Mouse (Mus musculus): ENCODE measurements around the gene Iqcf5. TPM values are rescaled to one million over a fixed set of nuclear protein-coding genes. Genes with fewer than 3 reads are reported as not detected.

Iqcf5 gene
- total and polyA plus RNA-seq, 2 experiments, result not detected

- Histone ChIP-seq H3K4me3 (ENCODE audit: insufficient read depth, low read depth, low read length) (peak overlapping the region; percentile 51), H3K27me3 (ENCODE audit: control insufficient read depth, insufficient read depth, low read length) (no peaks in the 10 kb centered on the region), H3K9ac (ENCODE audit: low read depth, low read length) (peak overlapping the region; percentile 62), H3K27ac (replicated peaks; ENCODE audit: insufficient read depth, low read depth, low read length) (peak overlapping the region; percentile 93), H3K79me2 (ENCODE audit: control insufficient read depth, insufficient read depth, low read length) (peaks cover 3% of the 10 kb centered on the region; the same call in 1 of the 2 replicates), H3K4me1 (ENCODE audit: control insufficient read depth, insufficient read depth, low read length) (peaks cover 14% of the 10 kb centered on the region), H3K36me3 (ENCODE audit: control insufficient read depth, insufficient read depth, low read length) (no peaks in the 10 kb centered on the region)
- TF ChIP-seq POLR2A (IDR thresholded peaks at IDR 0.05; ENCODE audit: extremely low read depth, insufficient read depth, low read length), result no peak
- no peak for TF ChIP-seq CTCF (IDR thresholded peaks at IDR 0.05; ENCODE audit: low read depth, low read length)
- WGBS, result 2% methylated on average over 16 of the region's 16 CpGs
- DNase-seq (ENCODE audit: extremely low read depth, low read depth, low spot score), result peak; percentile 92
Observed at GRCm38 (mm10) chr9:106476002-106476923, 38.1 kb upstream of the Iqcf5 start.

- Histone ChIP-seq H3K9ac (ENCODE audit: low read depth, low read length) (peak within 1 kb of the TSS; percentile 62), H3K4me1 (ENCODE audit: control insufficient read depth, insufficient read depth, low read length) (peaks cover 14% of the 10 kb centered on the region), H3K36me3 (ENCODE audit: control insufficient read depth, insufficient read depth, low read length) (no peaks in the 10 kb centered on the region)
Observed at GRCm38 (mm10) chr9:106476924-106477484, 37.4 kb upstream of the Iqcf5 start, which contains the start of gene Parp3. Parp3 (minus strand) TSS chr9:106476949.

DNA sequence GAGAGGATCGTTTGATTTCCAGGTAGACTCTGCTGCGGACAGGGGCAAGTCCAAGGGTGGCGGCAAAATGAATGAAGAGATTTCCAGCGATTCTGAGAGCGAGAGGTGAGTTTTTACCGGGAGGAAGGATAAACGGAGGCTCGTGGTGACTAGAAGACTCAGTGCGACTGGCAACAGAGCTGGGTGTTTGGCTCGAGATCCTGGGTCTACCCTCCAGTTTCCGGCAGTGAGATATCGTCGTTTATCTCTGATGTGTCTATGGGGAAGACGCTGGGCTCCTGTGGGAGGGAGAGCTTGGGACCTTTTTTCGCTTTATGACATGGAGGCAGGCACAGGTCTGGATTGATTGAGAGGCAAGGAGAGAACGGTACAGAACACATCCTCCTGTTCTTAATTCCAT lies 36.7 kb upstream of the Iqcf5 start:
- TF ChIP-seq CTCF (IDR thresholded peaks at IDR 0.05; ENCODE audit: low read depth, low read length) (no peak), POLR2A (IDR thresholded peaks at IDR 0.05; ENCODE audit: extremely low read depth, insufficient read depth, low read length) (no peak)
- H3K9ac ChIP-seq (ENCODE audit: low read depth, low read length), result peak overlapping the region; percentile 61
- H3K36me3 ChIP-seq (ENCODE audit: control insufficient read depth, insufficient read depth, low read length), result no peaks in the 10 kb centered on the region
- peak overlapping the region; percentile 68 for H3K4me3 ChIP-seq (ENCODE audit: insufficient read depth, low read depth, low read length)
- H3K27ac ChIP-seq (replicated peaks; ENCODE audit: insufficient read depth, low read depth, low read length), result no peak overlapping the region; the same call in 1 of the 2 replicates
- 1% methylated on average over 16 of the region's 16 CpGs for WGBS
- H3K4me1 ChIP-seq (ENCODE audit: control insufficient read depth, insufficient read depth, low read length), result peaks cover 14% of the 10 kb centered on the region
- peaks cover 3% of the 10 kb centered on the region; the same call in 1 of the 2 replicates for H3K79me2 ChIP-seq (ENCODE audit: control insufficient read depth, insufficient read depth, low read length)
- no peaks in the 10 kb centered on the region for H3K27me3 ChIP-seq (ENCODE audit: control insufficient read depth, insufficient read depth, low read length)
- DNase-seq (ENCODE audit: extremely low read depth, low read depth, low spot score), result no peak

More at GRCm38 (mm10) chr9:106476924-106477484, 37.4 kb upstream of the Iqcf5 start, which contains the start of gene Parp3:
- Histone ChIP-seq H3K79me2 (ENCODE audit: control insufficient read depth, insufficient read depth, low read length) (peaks cover 3% of the 10 kb centered on the region; the same call in 1 of the 2 replicates), H3K27me3 (ENCODE audit: control insufficient read depth, insufficient read depth, low read length) (no peaks in the 10 kb centered on the region), H3K4me3 (ENCODE audit: insufficient read depth, low read depth, low read length) (peak within 1 kb of the TSS; percentile 68), H3K27ac (replicated peaks; ENCODE audit: insufficient read depth, low read depth, low read length) (peak within 1 kb of the TSS; percentile 93)
- TF ChIP-seq CTCF (IDR thresholded peaks at IDR 0.05; ENCODE audit: low read depth, low read length) (peak; percentile 96), POLR2A (IDR thresholded peaks at IDR 0.05; ENCODE audit: extremely low read depth, insufficient read depth, low read length) (0 out of 2 replicates have a peak, but pooled peaks have one; percentile 26)
- DNase-seq (ENCODE audit: extremely low read depth, low read depth, low spot score), result peak; percentile 98
- WGBS, result under 1% methylated on average over 41 of the region's 41 CpGs

- WGBS, result 73% methylated on average over 9 of the region's 9 CpGs
- H3K4me1 ChIP-seq (ENCODE audit: control insufficient read depth, insufficient read depth, low read length), result peaks cover 14% of the 10 kb centered on the region
- H3K27me3 ChIP-seq (ENCODE audit: control insufficient read depth, insufficient read depth, low read length), result no peaks in the 10 kb centered on the region
- H3K4me3 ChIP-seq (ENCODE audit: insufficient read depth, low read depth, low read length), result no peak overlapping the region
- no peak for DNase-seq (ENCODE audit: extremely low read depth, low read depth, low spot score)
- peaks cover 3% of the 10 kb centered on the region; the same call in 1 of the 2 replicates for H3K79me2 ChIP-seq (ENCODE audit: control insufficient read depth, insufficient read depth, low read length)
- no peaks in the 10 kb centered on the region; the same call in 1 of the 2 replicates for H3K36me3 ChIP-seq (ENCODE audit: control insufficient read depth, insufficient read depth, low read length)
- TF ChIP-seq CTCF (IDR thresholded peaks at IDR 0.05; ENCODE audit: low read depth, low read length), result no peak
- no peak for TF ChIP-seq POLR2A (IDR thresholded peaks at IDR 0.05; ENCODE audit: extremely low read depth, insufficient read depth, low read length)
- H3K9ac ChIP-seq (ENCODE audit: low read depth, low read length), result no peak overlapping the region
- H3K27ac ChIP-seq (replicated peaks; ENCODE audit: insufficient read depth, low read depth, low read length), result no peak overlapping the region
Observed at GRCm38 (mm10) chr9:106478101-106478500, 36.3 kb upstream of the Iqcf5 start.

DNA sequence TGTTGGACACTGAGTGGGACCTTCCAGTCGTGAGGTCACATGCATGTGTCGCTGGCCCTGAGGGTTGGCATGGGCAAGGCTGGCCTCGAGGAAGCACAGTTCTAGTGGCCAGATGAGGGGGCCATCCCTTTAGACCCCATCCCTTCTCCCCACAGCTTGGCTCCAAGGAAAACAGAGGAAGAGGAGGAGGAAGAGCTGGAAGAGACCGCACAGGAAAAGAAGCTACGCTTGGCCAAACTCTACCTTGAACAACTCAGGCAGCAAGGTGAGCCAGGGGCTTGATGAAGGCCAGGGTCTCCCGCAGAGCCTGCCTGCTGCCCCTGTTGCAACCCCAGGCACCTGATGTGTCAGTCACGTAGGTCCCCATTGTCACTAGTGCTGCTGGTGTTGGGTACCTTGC lies 33.8 kb upstream of the Iqcf5 start:
- Histone ChIP-seq H3K4me1 (ENCODE audit: control insufficient read depth, insufficient read depth, low read length) (peaks cover 12% of the 10 kb centered on the region), H3K9ac (ENCODE audit: low read depth, low read length) (no peak overlapping the region), H3K27me3 (ENCODE audit: control insufficient read depth, insufficient read depth, low read length) (no peaks in the 10 kb centered on the region), H3K36me3 (ENCODE audit: control insufficient read depth, insufficient read depth, low read length) (peaks cover 3% of the 10 kb centered on the region; the same call in 1 of the 2 replicates), H3K79me2 (ENCODE audit: control insufficient read depth, insufficient read depth, low read length) (peaks cover 3% of the 10 kb centered on the region; the same call in 1 of the 2 replicates), H3K4me3 (ENCODE audit: insufficient read depth, low read depth, low read length) (no peak overlapping the region), H3K27ac (replicated peaks; ENCODE audit: insufficient read depth, low read depth, low read length) (no peak overlapping the region)
- WGBS, result 88% methylated on average over 7 of the region's 7 CpGs
- TF ChIP-seq POLR2A (IDR thresholded peaks at IDR 0.05; ENCODE audit: extremely low read depth, insufficient read depth, low read length), result no peak
- TF ChIP-seq CTCF (IDR thresholded peaks at IDR 0.05; ENCODE audit: low read depth, low read length), result no peak
- no peak for DNase-seq (ENCODE audit: extremely low read depth, low read depth, low spot score)
